Mouse (Mus musculus): ENCODE measurements around the gene Esr2. TPM values are rescaled to one million over a fixed set of nuclear protein-coding genes. Genes with fewer than 3 reads are reported as not detected.
A peak's percentile ranks its signal among the peaks of the same experiment; 100 is the strongest.

Gene Esr2
- polyA plus RNA-seq, 1 experiment from 2014 or later: 0.24 TPM

DNA sequence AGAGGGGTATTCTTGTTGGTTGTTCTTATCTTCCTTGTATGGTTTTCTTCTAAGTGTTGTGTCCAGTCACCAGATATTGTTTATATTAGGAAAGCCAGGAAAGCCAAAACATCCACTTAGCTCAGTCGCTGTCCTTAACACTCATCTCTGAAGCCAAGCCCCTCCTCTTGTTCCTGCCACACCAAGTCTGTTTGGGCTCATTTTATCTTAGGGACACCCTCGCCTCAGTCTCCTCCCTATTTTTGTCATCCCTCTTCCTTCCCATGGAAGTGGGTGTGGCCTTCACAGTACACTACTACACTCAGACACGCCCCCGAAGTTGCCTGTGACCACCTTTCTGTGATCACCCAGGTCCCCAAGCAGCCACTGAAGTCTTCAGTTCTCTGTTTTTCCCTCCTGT is 44.5 kb downstream of the Esr2 start:
- Histone ChIP-seq H3K36me3 (no peaks in the 10 kb centered on the region), H3K9me3 (no peaks in the 10 kb centered on the region), H3K4me3 (no peak overlapping the region), H3K4me1 (replicated peaks) (no peaks in the 10 kb centered on the region), H3K27me3 (ENCODE audit: insufficient read depth, poor library complexity, severe bottlenecking) (no peaks in the 10 kb centered on the region), H3K27ac (no peak overlapping the region)
- WGBS: 80% methylated on average over 4 of the region's 4 CpGs
- no peak for DNase-seq (ENCODE audit: low spot score)

DNA sequence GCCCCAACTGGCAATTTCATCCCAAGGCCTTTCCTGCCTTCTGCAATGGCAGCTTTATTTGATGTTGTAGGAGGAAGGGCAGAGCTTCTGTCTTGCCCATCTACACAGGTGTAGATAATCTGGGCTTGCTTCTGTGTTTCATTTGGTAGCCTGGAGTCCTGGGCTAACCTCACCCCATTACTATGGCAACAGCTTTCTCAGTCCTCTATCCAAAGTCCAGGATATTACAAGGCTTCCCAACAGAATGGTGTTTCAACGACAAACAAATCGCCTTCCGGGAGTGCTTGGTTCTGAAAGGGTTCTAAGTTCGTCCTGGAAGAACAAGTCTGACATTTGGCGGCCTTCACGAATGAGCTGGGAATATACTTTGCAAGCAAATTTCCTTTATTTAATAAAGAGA is 46.2 kb downstream of the Esr2 start:
- WGBS: 89% methylated on average over 6 of the region's 6 CpGs
- H3K36me3 ChIP-seq: no peaks in the 10 kb centered on the region
- no peaks in the 10 kb centered on the region for H3K9me3 ChIP-seq
- H3K27me3 ChIP-seq (ENCODE audit: insufficient read depth, poor library complexity, severe bottlenecking): no peaks in the 10 kb centered on the region
- no peaks in the 10 kb centered on the region for H3K4me1 ChIP-seq (replicated peaks)
- H3K27ac ChIP-seq: no peak overlapping the region
- H3K4me3 ChIP-seq: no peak overlapping the region
- DNase-seq (ENCODE audit: low spot score): no peak

DNA sequence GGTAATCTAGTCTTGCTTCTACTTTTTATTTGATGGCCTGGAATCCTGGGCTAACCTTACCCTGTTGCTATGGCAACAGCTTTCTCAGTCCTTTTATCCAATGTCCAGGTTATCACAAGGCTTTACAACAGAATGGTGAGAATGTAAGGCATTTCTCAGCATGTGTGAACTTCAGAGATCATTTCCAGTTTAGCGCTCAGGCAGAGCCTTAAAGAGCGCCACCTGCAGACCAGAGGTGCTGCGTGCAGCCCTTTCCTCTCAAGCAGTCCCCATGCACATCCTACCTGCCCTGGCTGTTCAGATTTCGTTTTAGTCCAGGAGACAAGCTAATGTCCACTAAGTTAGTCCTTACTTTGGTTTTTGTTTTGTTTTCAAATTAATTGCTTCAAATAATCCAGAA is 46.8 kb downstream of the Esr2 start:
- Histone ChIP-seq H3K36me3 (no peaks in the 10 kb centered on the region), H3K4me3 (no peak overlapping the region), H3K4me1 (replicated peaks) (no peaks in the 10 kb centered on the region), H3K9me3 (no peaks in the 10 kb centered on the region), H3K27ac (no peak overlapping the region), H3K27me3 (ENCODE audit: insufficient read depth, poor library complexity, severe bottlenecking) (no peaks in the 10 kb centered on the region)
- WGBS: 20% methylated on average over 4 of the region's 4 CpGs
- DNase-seq (ENCODE audit: low spot score): peak; percentile 40

DNA sequence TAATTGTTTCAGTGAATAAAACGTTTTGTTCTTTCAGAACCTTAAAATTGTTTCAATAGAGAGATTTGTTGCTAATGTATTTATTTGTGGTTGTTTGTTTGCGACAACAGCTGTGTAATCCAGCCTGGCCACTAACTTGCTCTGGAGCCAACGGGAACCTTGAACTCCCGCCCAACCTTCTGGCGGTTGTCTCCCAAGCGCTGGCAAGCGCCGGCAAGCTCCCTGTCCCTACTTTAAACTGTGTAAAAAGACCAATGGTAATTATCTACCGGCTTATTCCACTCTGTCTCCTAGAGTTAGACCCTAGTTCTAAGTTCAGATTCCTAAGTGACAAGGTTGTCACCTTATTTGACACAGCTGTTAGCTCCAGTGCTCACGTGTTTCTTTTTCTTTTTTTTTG is 48.2 kb downstream of the Esr2 start:
- H3K27ac ChIP-seq: no peak overlapping the region
- no peaks in the 10 kb centered on the region for H3K4me1 ChIP-seq (replicated peaks)
- DNase-seq (ENCODE audit: low spot score): no peak
- H3K36me3 ChIP-seq: no peaks in the 10 kb centered on the region
- WGBS: 87% methylated on average over 10 of the region's 10 CpGs
- no peaks in the 10 kb centered on the region for H3K9me3 ChIP-seq
- no peak overlapping the region for H3K4me3 ChIP-seq
- H3K27me3 ChIP-seq (ENCODE audit: insufficient read depth, poor library complexity, severe bottlenecking): no peaks in the 10 kb centered on the region

DNA sequence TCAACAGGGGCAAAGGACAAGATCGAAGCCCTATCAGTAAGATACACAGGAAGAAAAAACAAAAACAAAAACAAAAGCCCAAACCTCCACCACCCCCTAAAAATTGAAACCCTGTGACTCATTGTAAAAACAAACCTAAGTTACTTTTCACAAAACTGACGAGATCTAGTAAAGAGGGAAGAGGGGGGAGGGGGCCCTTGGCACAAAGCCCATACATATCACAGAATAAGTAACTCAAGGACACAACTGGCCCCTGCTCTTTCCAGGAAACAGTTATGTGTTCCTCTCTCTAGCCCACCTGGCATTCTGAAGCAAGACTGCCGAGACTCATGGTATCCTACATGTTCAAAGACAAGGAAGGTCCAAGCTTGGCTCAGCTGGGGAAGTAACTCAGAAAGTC is 48.8 kb downstream of the Esr2 start:
- WGBS: 70% methylated on average over 3 of the region's 3 CpGs
- no peaks in the 10 kb centered on the region for H3K27me3 ChIP-seq (ENCODE audit: insufficient read depth, poor library complexity, severe bottlenecking)
- H3K36me3 ChIP-seq: no peaks in the 10 kb centered on the region
- no peak overlapping the region for H3K27ac ChIP-seq
- DNase-seq (ENCODE audit: low spot score): no peak
- H3K4me3 ChIP-seq: no peak overlapping the region
- no peaks in the 10 kb centered on the region for H3K4me1 ChIP-seq (replicated peaks)
- H3K9me3 ChIP-seq: no peaks in the 10 kb centered on the region

DNA sequence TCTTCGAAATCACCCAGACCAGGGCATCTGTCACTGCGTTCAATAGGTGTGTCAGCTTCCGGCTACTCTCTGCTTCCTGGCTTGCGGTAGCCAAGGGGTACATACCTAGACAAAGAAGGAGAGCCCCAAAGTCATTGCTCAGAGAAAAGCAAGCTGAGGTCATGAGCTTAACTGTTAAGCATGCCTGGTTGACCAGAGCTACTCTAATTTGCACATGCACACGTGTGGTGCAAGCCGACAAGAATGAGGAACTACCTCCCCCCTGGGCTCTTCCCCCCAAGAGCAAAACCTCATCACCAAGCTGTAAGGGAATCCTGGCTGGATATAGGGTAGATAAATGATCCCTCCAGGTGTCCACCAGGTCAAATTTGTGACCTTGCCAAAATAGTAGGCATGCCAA is 53.8 kb downstream of the Esr2 start:
- Histone ChIP-seq H3K9me3 (no peaks in the 10 kb centered on the region), H3K27ac (no peak overlapping the region), H3K4me1 (replicated peaks) (no peaks in the 10 kb centered on the region; the same call in 1 of the 2 replicates), H3K4me3 (no peak overlapping the region), H3K36me3 (no peaks in the 10 kb centered on the region), H3K27me3 (ENCODE audit: insufficient read depth, poor library complexity, severe bottlenecking) (no peaks in the 10 kb centered on the region)
- 90% methylated on average over 6 of the region's 6 CpGs for WGBS
- no peak for DNase-seq (ENCODE audit: low spot score)

DNA sequence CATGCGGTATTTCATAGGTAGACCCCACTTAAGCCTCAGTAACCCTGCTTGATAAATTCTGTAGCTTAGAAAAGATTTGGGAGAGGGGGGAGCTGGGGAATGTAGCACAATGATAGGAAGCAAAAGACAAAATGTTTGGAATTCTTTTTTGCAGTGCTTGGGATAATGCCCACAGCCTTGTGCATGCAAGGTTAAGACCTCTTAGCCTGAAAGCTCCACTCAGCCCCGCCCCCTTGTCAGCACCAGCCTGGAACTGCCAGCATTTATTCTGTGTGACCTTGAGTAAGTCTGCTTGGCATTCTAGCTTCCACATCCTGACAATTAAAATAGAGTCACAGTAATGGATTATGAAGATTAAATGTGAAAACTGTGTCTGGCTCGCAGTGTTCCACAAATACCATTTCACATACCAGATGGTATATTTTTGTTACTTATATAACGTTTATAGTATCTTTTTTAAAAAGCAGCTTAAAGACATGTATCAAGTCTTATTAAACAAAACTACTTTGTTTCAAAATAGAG is 59.4 kb downstream of the Esr2 start:
- 75% methylated on average over 4 of the region's 4 CpGs for WGBS
- no peak overlapping the region for H3K27ac ChIP-seq
- H3K36me3 ChIP-seq: no peaks in the 10 kb centered on the region
- peaks cover 8% of the 10 kb centered on the region for H3K4me1 ChIP-seq (replicated peaks)
- H3K4me3 ChIP-seq: no peak overlapping the region
- H3K27me3 ChIP-seq (ENCODE audit: insufficient read depth, poor library complexity, severe bottlenecking): no peaks in the 10 kb centered on the region
- no peaks in the 10 kb centered on the region for H3K9me3 ChIP-seq
- peak; percentile 49 for DNase-seq (ENCODE audit: low spot score)

DNA sequence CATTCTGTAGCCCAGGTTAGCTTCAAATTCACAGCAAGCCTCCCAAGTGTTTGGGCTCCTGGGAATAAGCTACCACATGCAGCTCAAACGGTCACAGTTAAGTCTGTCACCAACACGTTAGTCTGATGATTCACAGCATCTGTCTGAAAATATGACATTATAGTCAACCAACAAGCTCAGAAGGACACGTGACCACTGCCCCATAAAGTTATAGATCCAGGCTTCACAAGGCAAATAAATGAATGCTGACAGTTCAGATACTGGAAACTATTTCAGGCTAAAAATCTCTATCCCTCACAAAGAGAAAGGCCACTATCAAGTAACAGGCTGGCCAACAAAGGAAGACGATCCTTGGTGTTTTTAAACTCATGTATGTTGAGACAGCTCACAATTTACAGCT is 60.5 kb downstream of the Esr2 start:
- whole genome bisulfite sequencing: 78% methylated on average over 4 of the region's 4 CpGs
- peaks cover 8% of the 10 kb centered on the region for H3K4me1 ChIP-seq (replicated peaks)
- no peaks in the 10 kb centered on the region for H3K9me3 ChIP-seq
- H3K36me3 ChIP-seq: peaks cover 8% of the 10 kb centered on the region
- no peak overlapping the region for H3K27ac ChIP-seq
- no peaks in the 10 kb centered on the region for H3K27me3 ChIP-seq (ENCODE audit: insufficient read depth, poor library complexity, severe bottlenecking)
- H3K4me3 ChIP-seq: no peak overlapping the region
- DNase-seq (ENCODE audit: low spot score): no peak

DNA sequence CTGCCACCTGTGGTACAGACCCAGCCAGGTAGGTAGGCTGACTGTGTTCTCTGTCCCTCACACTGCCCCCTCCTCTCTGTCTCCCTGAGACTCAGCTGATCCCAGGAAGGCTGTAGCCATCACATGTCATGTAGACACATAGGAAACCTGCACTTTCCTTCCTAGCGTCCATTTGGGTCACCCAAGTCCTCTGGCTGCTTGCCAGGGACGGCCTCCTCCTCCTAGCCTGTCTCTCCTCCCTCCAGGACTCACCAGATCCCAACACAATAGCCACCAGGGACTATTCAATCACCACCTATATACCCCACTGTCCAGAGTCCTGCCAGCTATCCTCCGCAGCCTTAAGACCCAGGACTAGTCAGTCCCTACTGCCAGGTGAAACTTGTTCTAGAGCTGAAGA is 66.0 kb downstream of the Esr2 start:
- H3K9me3 ChIP-seq: no peaks in the 10 kb centered on the region
- WGBS: 88% methylated on average over 3 of the region's 3 CpGs

DNA sequence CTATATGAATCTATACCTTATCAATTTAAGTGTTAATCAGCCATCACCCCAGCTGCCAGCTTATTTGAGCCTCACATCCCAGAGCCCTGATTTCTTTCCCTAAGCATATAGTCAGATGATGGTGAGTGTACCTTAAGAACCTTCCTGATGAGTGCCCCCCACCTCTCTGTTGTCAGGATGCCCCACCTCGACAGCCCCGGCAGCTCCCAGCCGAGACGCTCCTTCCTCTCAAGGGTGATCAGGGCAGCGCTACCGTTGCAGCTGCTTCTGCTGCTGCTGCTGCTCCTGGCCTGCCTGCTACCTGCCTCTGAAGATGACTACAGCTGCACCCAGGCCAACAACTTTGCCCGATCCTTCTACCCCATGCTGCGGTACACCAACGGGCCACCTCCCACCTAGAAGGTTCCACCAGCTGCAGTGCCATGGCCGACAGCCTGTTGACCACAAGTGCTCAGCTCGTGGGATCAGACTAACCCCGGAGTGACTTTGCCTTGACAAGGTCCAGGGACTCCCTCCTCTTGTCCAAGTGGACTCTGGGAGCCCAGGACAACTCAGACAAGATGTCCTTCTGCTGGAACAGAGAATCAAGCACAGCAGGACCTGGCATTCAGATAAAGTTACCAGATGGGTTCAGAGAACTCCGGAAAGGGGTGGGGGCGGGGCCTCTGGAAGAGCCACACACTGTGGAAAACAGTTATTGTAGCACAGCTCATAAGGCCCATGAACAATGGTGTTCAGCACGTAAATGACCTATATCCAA is 67.2 kb downstream of the Esr2 start:
- Histone ChIP-seq H3K27me3 (ENCODE audit: insufficient read depth, poor library complexity, severe bottlenecking) (no peaks in the 10 kb centered on the region), H3K9me3 (no peaks in the 10 kb centered on the region), H3K36me3 (peaks cover 73% of the 10 kb centered on the region), H3K4me3 (no peak overlapping the region), H3K4me1 (replicated peaks) (no peaks in the 10 kb centered on the region), H3K27ac (no peak overlapping the region)
- 92% methylated on average over 15 of the region's 15 CpGs for whole genome bisulfite sequencing
- DNase-seq (ENCODE audit: low spot score): no peak

More for the DNA sequence above, 66.0 kb downstream of the Esr2 start:
- H3K36me3 ChIP-seq: peaks cover 61% of the 10 kb centered on the region
- no peaks in the 10 kb centered on the region for H3K27me3 ChIP-seq (ENCODE audit: insufficient read depth, poor library complexity, severe bottlenecking)
- no peak overlapping the region for H3K27ac ChIP-seq
- no peak overlapping the region for H3K4me3 ChIP-seq
- H3K4me1 ChIP-seq (replicated peaks): no peaks in the 10 kb centered on the region
- no peak for DNase-seq (ENCODE audit: low spot score)

DNA sequence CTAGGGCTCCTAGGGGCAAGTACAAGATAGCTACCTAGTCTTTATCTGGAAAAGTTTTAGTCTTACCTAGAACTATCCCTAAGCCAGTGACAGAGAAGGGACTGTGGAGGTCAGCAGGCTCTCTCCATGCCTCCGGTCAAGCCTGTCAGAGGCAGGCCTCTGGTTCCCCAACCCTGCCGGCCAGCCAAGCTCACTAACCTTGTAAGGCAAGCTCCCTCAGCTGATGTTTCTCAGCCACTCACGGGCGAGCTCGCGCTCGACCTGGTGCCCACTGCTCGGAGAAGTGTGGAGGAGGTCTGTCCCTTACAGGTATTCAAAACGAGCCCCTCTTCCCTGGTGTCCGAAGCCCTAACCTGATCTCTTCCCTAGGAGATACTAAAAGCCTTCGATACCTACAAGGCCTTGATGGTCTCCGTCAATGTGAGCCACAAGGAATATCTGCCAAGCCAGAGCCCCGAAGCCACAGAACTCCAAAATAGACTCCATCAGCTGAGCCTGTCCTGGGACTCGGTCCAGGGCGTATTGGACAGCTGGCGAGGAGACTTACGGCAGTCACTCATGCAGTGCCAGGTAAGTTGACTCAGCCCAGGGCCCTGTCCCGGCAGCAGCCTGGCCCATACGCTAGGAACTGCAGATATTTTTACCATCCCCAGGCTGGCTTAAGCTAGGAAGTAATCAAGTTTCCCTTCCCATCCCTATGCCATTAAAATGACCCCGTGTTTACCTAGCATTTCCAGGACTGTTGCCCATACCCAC is 72.3 kb downstream of the Esr2 start:
- H3K36me3 ChIP-seq: peaks cover 100% of the 10 kb centered on the region
- 94% methylated on average over 20 of the region's 20 CpGs for WGBS
- H3K27ac ChIP-seq: no peak overlapping the region
- no peak overlapping the region for H3K4me3 ChIP-seq
- no peaks in the 10 kb centered on the region for H3K9me3 ChIP-seq
- no peak for DNase-seq (ENCODE audit: low spot score)
- no peaks in the 10 kb centered on the region for H3K27me3 ChIP-seq (ENCODE audit: insufficient read depth, poor library complexity, severe bottlenecking)
- H3K4me1 ChIP-seq (replicated peaks): no peaks in the 10 kb centered on the region

DNA sequence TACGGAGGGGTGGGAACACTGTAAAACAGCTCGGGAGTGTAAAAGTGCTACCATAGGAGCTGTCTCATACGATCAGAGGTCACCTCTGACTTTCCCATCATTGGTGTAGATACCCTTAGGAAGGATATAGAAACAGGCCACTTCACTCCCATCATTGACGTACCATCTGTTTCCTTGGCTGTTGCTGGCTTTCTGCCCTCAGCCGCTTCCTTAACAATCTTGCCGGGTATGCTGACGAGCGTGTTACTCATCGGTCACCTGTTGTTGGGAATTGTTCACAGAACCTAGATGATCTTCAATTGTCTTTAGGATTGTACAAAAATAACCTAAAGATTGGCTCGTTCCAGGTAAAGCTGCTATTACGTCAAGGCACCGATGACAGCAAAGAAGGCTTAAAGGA is 74.4 kb downstream of the Esr2 start:
- no peaks in the 10 kb centered on the region for H3K27me3 ChIP-seq (ENCODE audit: insufficient read depth, poor library complexity, severe bottlenecking)
- 97% methylated on average over 12 of the region's 12 CpGs for WGBS
- H3K4me3 ChIP-seq: no peak overlapping the region
- H3K9me3 ChIP-seq: no peaks in the 10 kb centered on the region
- no peak for DNase-seq (ENCODE audit: low spot score)
- no peaks in the 10 kb centered on the region for H3K4me1 ChIP-seq (replicated peaks)
- H3K36me3 ChIP-seq: peaks cover 100% of the 10 kb centered on the region
- no peak overlapping the region for H3K27ac ChIP-seq
